Mouse (Mus musculus): ENCODE data around the gene Zfp819. TPM values are rescaled to one million over a fixed set of nuclear protein-coding genes. Genes with fewer than 3 reads are reported as not detected.

The Zfp819 gene
- 0.39 and 0.47 TPM in 2 replicates for polyA plus RNA-seq (2014; fragmentation: Nextera tagmentation; extraction: Ambion mirVana)

GRCm38 (mm10) chr7:43606896-43607742 lies at the start of gene Zfp819:
Zfp819 (plus strand) TSS chr7:43607169.
- Histone ChIP-seq H3K27ac (replicated peaks; ENCODE audit: low read depth, low read length) (no peak within 1 kb of the TSS), H3K9ac (ENCODE audit: low read depth, low read length) (peak within 1 kb of the TSS; percentile 48; the same call in 1 of the 2 replicates), H3K4me1 (ENCODE audit: control insufficient read depth, insufficient read depth, low read length) (peaks cover 4% of the 10 kb centered on the region; the same call in 1 of the 2 replicates), H3K9me3 (ENCODE audit: control insufficient read depth, low read length) (no peaks in the 10 kb centered on the region), H3K4me2 (ENCODE audit: low read depth, low read length) (peak within 1 kb of the TSS; percentile 71), H3K4me3 (ENCODE audit: low read depth, low read length) (peak within 1 kb of the TSS; percentile 36), H3K27me3 (replicated peaks; ENCODE audit: control insufficient read depth, insufficient read depth, low read length) (no peaks in the 10 kb centered on the region), H3K36me3 (ENCODE audit: control insufficient read depth, insufficient read depth, low read length) (no peaks in the 10 kb centered on the region)
- ATAC-seq (ENCODE audit: low read depth) (peak; percentile 92), DNase-seq (ENCODE audit: low spot score) (peak; percentile 87)
- WGBS = 16% methylated on average over 40 of the region's 41 CpGs

GRCm38 (mm10) chr7:43562006-43562633 lies 44.8 kb upstream of the Zfp819 start, which contains the start of gene Zfp658:
Zfp658 (plus strand) TSS chr7:43562256.
- peaks cover 18% of the 10 kb centered on the region for H3K36me3 ChIP-seq (ENCODE audit: control insufficient read depth, insufficient read depth, low read length)
- H3K9me3 ChIP-seq (ENCODE audit: control insufficient read depth, low read length) = no peaks in the 10 kb centered on the region
- H3K27ac ChIP-seq (replicated peaks; ENCODE audit: low read depth, low read length) = peak within 1 kb of the TSS; percentile 77
- no peaks in the 10 kb centered on the region for H3K27me3 ChIP-seq (replicated peaks; ENCODE audit: control insufficient read depth, insufficient read depth, low read length)
- peak within 1 kb of the TSS; percentile 55 for H3K4me3 ChIP-seq (ENCODE audit: low read depth, low read length)
- under 1% methylated on average over 27 of the region's 27 CpGs for WGBS
- DNase-seq (ENCODE audit: low spot score) (peak; percentile 96), ATAC-seq (ENCODE audit: low read depth) (peak; percentile 93)
- H3K4me2 ChIP-seq (ENCODE audit: low read depth, low read length) = peak within 1 kb of the TSS; percentile 62
- H3K4me1 ChIP-seq (ENCODE audit: control insufficient read depth, insufficient read depth, low read length) = peaks cover 10% of the 10 kb centered on the region
- peak within 1 kb of the TSS; percentile 66 for H3K9ac ChIP-seq (ENCODE audit: low read depth, low read length)

GRCm38 (mm10) chr7:43562651-43563070 lies 44.3 kb upstream of the Zfp819 start:
- peak overlapping the region; percentile 55 for H3K4me3 ChIP-seq (ENCODE audit: low read depth, low read length)
- DNase-seq (ENCODE audit: low spot score) (peak; percentile 38), ATAC-seq (ENCODE audit: low read depth) (peak; percentile 31)
- H3K27ac ChIP-seq (replicated peaks; ENCODE audit: low read depth, low read length) = peak overlapping the region; percentile 77
- H3K4me1 ChIP-seq (ENCODE audit: control insufficient read depth, insufficient read depth, low read length) = peaks cover 10% of the 10 kb centered on the region
- H3K9me3 ChIP-seq (ENCODE audit: control insufficient read depth, low read length) = no peaks in the 10 kb centered on the region
- peaks cover 22% of the 10 kb centered on the region for H3K36me3 ChIP-seq (ENCODE audit: control insufficient read depth, insufficient read depth, low read length)
- peak overlapping the region; percentile 62 for H3K4me2 ChIP-seq (ENCODE audit: low read depth, low read length)
- H3K27me3 ChIP-seq (replicated peaks; ENCODE audit: control insufficient read depth, insufficient read depth, low read length) = no peaks in the 10 kb centered on the region
- H3K9ac ChIP-seq (ENCODE audit: low read depth, low read length) = peak overlapping the region; percentile 66
- WGBS = under 1% methylated on average over 10 of the region's 10 CpGs

GRCm38 (mm10) chr7:43563300-43563699 lies 43.7 kb upstream of the Zfp819 start:
- Histone ChIP-seq H3K36me3 (ENCODE audit: control insufficient read depth, insufficient read depth, low read length) (peaks cover 27% of the 10 kb centered on the region), H3K27me3 (replicated peaks; ENCODE audit: control insufficient read depth, insufficient read depth, low read length) (no peaks in the 10 kb centered on the region), H3K9me3 (ENCODE audit: control insufficient read depth, low read length) (no peaks in the 10 kb centered on the region), H3K9ac (ENCODE audit: low read depth, low read length) (peak overlapping the region; percentile 66; the same call in 1 of the 2 replicates), H3K27ac (replicated peaks; ENCODE audit: low read depth, low read length) (no peak overlapping the region), H3K4me3 (ENCODE audit: low read depth, low read length) (peak overlapping the region; percentile 55), H3K4me2 (ENCODE audit: low read depth, low read length) (peak overlapping the region; percentile 62), H3K4me1 (ENCODE audit: control insufficient read depth, insufficient read depth, low read length) (peaks cover 10% of the 10 kb centered on the region)
- no peak for ATAC-seq (ENCODE audit: low read depth)
- 60% methylated on average over 6 of the region's 6 CpGs for WGBS
- no peak for DNase-seq (ENCODE audit: low spot score)

- Histone ChIP-seq H3K27ac (replicated peaks; ENCODE audit: low read depth, low read length) (no peak overlapping the region), H3K4me2 (ENCODE audit: low read depth, low read length) (no peak overlapping the region), H3K9me3 (ENCODE audit: control insufficient read depth, low read length) (no peaks in the 10 kb centered on the region), H3K4me1 (ENCODE audit: control insufficient read depth, insufficient read depth, low read length) (no peaks in the 10 kb centered on the region), H3K27me3 (replicated peaks; ENCODE audit: control insufficient read depth, insufficient read depth, low read length) (no peaks in the 10 kb centered on the region), H3K36me3 (ENCODE audit: control insufficient read depth, insufficient read depth, low read length) (peaks cover 84% of the 10 kb centered on the region), H3K9ac (ENCODE audit: low read depth, low read length) (no peak overlapping the region), H3K4me3 (ENCODE audit: low read depth, low read length) (no peak overlapping the region)
- DNase-seq (ENCODE audit: low spot score) = no peak
- WGBS = 91% methylated on average over 2 of the region's 2 CpGs
- no peak for ATAC-seq (ENCODE audit: low read depth)
Measured at GRCm38 (mm10) chr7:43571216-43571615, 35.8 kb upstream of the Zfp819 start.

- Histone ChIP-seq H3K4me1 (ENCODE audit: control insufficient read depth, insufficient read depth, low read length) (peaks cover 6% of the 10 kb centered on the region), H3K4me3 (ENCODE audit: low read depth, low read length) (peak within 1 kb of the TSS; percentile 81), H3K27ac (replicated peaks; ENCODE audit: low read depth, low read length) (peak within 1 kb of the TSS; percentile 88), H3K27me3 (replicated peaks; ENCODE audit: control insufficient read depth, insufficient read depth, low read length) (no peaks in the 10 kb centered on the region), H3K4me2 (ENCODE audit: low read depth, low read length) (peak within 1 kb of the TSS; percentile 73), H3K9ac (ENCODE audit: low read depth, low read length) (peak within 1 kb of the TSS; percentile 85), H3K36me3 (ENCODE audit: control insufficient read depth, insufficient read depth, low read length) (peaks cover 24% of the 10 kb centered on the region), H3K9me3 (ENCODE audit: control insufficient read depth, low read length) (no peaks in the 10 kb centered on the region)
- peak; percentile 98 for ATAC-seq (ENCODE audit: low read depth)
- DNase-seq (ENCODE audit: low spot score) = peak; percentile 99
- WGBS = under 1% methylated on average over 37 of the region's 37 CpGs
Measured at GRCm38 (mm10) chr7:43579440-43580171, 27.4 kb upstream of the Zfp819 start, which contains the start of gene Zfp719. Zfp719 (plus strand) TSS chr7:43579610.

- peak overlapping the region; percentile 88; the same call in 1 of the 2 replicates for H3K27ac ChIP-seq (replicated peaks; ENCODE audit: low read depth, low read length)
- WGBS = 66% methylated on average over 5 of the region's 5 CpGs
- H3K9ac ChIP-seq (ENCODE audit: low read depth, low read length) = peak overlapping the region; percentile 85
Measured at GRCm38 (mm10) chr7:43580526-43580925, 26.4 kb upstream of the Zfp819 start.

GRCm38 (mm10) chr7:43584790-43585189 lies 22.2 kb upstream of the Zfp819 start:
- H3K27me3 ChIP-seq (replicated peaks; ENCODE audit: control insufficient read depth, insufficient read depth, low read length) = no peaks in the 10 kb centered on the region
- H3K4me2 ChIP-seq (ENCODE audit: low read depth, low read length) = no peak overlapping the region
- peaks cover 6% of the 10 kb centered on the region for H3K4me1 ChIP-seq (ENCODE audit: control insufficient read depth, insufficient read depth, low read length)
- no peaks in the 10 kb centered on the region for H3K9me3 ChIP-seq (ENCODE audit: control insufficient read depth, low read length)
- H3K4me3 ChIP-seq (ENCODE audit: low read depth, low read length) = no peak overlapping the region
- H3K27ac ChIP-seq (replicated peaks; ENCODE audit: low read depth, low read length) = no peak overlapping the region
- peaks cover 61% of the 10 kb centered on the region for H3K36me3 ChIP-seq (ENCODE audit: control insufficient read depth, insufficient read depth, low read length)
- 88% methylated on average over 5 of the region's 5 CpGs for WGBS
- no peak overlapping the region for H3K9ac ChIP-seq (ENCODE audit: low read depth, low read length)
- DNase-seq (ENCODE audit: low spot score) (no peak), ATAC-seq (ENCODE audit: low read depth) (no peak)

More at GRCm38 (mm10) chr7:43580526-43580925, 26.4 kb upstream of the Zfp819 start:
- H3K36me3 ChIP-seq (ENCODE audit: control insufficient read depth, insufficient read depth, low read length) = peaks cover 24% of the 10 kb centered on the region
- no peaks in the 10 kb centered on the region for H3K27me3 ChIP-seq (replicated peaks; ENCODE audit: control insufficient read depth, insufficient read depth, low read length)
- DNase-seq (ENCODE audit: low spot score) (no peak), ATAC-seq (ENCODE audit: low read depth) (no peak)
- H3K9me3 ChIP-seq (ENCODE audit: control insufficient read depth, low read length) = no peaks in the 10 kb centered on the region
- peaks cover 6% of the 10 kb centered on the region for H3K4me1 ChIP-seq (ENCODE audit: control insufficient read depth, insufficient read depth, low read length)
- H3K4me3 ChIP-seq (ENCODE audit: low read depth, low read length) = peak overlapping the region; percentile 81
- H3K4me2 ChIP-seq (ENCODE audit: low read depth, low read length) = peak overlapping the region; percentile 73

Measured in embryonic facial prominence, embryonic 14.5 days (tissue).